Mouse (Mus musculus) kidney, postnatal 0 days (tissue): ENCODE results near the gene Epas1. TPM values are rescaled to one million over a fixed set of nuclear protein-coding genes. Genes with fewer than 3 reads are reported as not detected.
A peak's percentile ranks its signal among the peaks of the same experiment; 100 is the strongest.

ENCODE experiments used
- ATAC-seq: fragments of 200-750 bp; cut with Nextera tagmentation; replicated peaks from 2 replicates; pipeline ENCODE4 v1.8.0; 2017; ENCODE audit warnings: low read depth, moderate number of reproducible peaks, moderate TSS enrichment, moderate library complexity; ENCODE audit not compliant: low FRiP score
- DNase-seq: peaks from one replicate; pipeline ENCODE4 v3.0.0-alpha.2; 2016; ENCODE audit warnings: low spot score
- H3K27ac ChIP-seq: fragments of 300-500 bp; sonication (generic); 2 replicates; pipeline ENCODE4 v1.5.1; 2014; ENCODE audit warnings: mild to moderate bottlenecking
- H3K27me3 ChIP-seq: fragments of 300-500 bp; sonication (generic); 2 replicates; pipeline ENCODE4 v1.6.1; 2014; ENCODE audit warnings: low read length, mixed read lengths; ENCODE audit not compliant: insufficient read depth
- H3K36me3 ChIP-seq: fragments of 300-500 bp; sonication (generic); 2 replicates; pipeline ENCODE4 v1.6.1; 2014; ENCODE audit warnings: low read length, mixed read lengths; ENCODE audit not compliant: insufficient read depth
- H3K4me1 ChIP-seq: fragments of 300-500 bp; sonication (generic); replicated peaks from 2 replicates; pipeline ENCODE4 v1.6.1; 2014; ENCODE audit warnings: antibody characterized with exemption, low read length, mixed read lengths; ENCODE audit not compliant: insufficient read depth
- H3K4me2 ChIP-seq: fragments of 300-500 bp; sonication (generic); 2 replicates; pipeline ENCODE4 v1.6.1; 2014; ENCODE audit warnings: mild to moderate bottlenecking, low read length, moderate library complexity, mixed read lengths
- H3K4me3 ChIP-seq: fragments of 300-500 bp; sonication (generic); replicated peaks from 2 replicates; pipeline ENCODE4 v1.5.1; 2014; ENCODE audit warnings: low read depth, low read length
- H3K9ac ChIP-seq: fragments of 300-500 bp; sonication (generic); 2 replicates; pipeline ENCODE4 v1.6.1; 2014; ENCODE audit warnings: low read depth, low read length
- H3K9me3 ChIP-seq: fragments of 300-500 bp; sonication (generic); replicated peaks from 2 replicates; pipeline ENCODE4 v1.6.1; 2016; ENCODE audit warnings: low read length, inconsistent platforms, mixed read lengths
- CTCF ChIP-seq: IDR thresholded peaks from 2 replicates; pipeline ENCODE4 v1.5.1; 2016; ENCODE audit warnings: antibody characterized with exemption, low read depth, mild to moderate bottlenecking, moderate library complexity
- WGBS: fragments of 180-500 bp; shearing (Covaris S2); extraction: QIAGEN DNeasy Blood & Tissue Kit; methylation state at CpG from one replicate; pipeline ENCODE4 v1.1.7; 2014; 5-methylcytosine and 5-hydroxymethylcytosine counted together
- polyA plus RNA-seq: library from polyadenylated mRNA; unstranded; fragments of >200 nt; fragmentation: Nextera tagmentation; extraction: Ambion mirVana; gene quantifications from 2 replicates; pipeline ENCODE4 v1.2.1, GENCODE M21; 2015

Gene Epas1
- polyA plus RNA-seq, 1 experiment from 2014 or later: 14.3 TPM

DNA sequence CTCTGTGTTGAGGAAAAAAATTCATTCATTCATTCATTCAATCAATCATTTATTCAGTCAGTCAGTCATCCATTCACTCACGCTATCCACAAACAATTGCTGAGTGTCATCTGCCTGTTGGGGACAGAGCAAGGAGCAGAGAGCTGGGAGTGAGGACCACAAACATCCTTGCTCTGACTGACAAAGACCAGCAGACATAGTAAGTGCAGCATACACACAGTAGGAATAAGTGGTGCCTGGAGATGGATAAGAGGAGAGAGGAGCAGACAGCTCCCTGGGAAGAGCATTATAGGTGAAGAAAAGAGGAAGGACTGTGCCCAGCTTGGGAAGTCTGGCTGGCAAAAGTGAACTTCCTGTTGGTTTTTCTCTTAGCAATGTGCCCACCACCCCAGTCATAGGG lies 21.0 kb upstream of the Epas1 start:
- no peak overlapping the region for H3K9ac ChIP-seq

DNA sequence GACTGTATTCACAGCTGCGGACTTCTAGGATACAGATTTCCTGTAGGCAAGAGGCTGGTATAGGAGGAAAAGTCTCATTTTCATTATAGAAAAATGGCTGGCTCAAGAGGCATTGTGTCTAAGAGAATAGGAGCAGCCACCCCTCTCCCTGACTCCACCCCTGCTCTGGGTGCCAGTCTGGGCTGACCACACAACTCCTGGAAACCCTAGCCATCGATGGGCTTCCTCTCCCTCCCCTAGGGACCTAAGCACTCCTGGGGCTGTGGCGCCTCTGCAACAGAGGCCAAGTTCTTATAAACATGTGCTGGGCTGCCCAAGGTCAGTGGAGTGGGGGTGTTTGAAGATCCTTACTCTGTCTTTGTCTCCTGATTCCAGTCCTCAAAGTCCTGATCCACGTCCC lies 19.9 kb upstream of the Epas1 start:
- ATAC-seq (no peak), DNase-seq (no peak)
- no peaks in the 10 kb centered on the region for H3K4me1 ChIP-seq
- H3K9me3 ChIP-seq: no peaks in the 10 kb centered on the region
- H3K4me3 ChIP-seq: no peak overlapping the region
- H3K4me2 ChIP-seq: no peak overlapping the region
- no peak for TF ChIP-seq CTCF
- no peaks in the 10 kb centered on the region for H3K27me3 ChIP-seq
- no peaks in the 10 kb centered on the region for H3K36me3 ChIP-seq
- 81% methylated on average over 4 of the region's 4 CpGs for WGBS
- no peak overlapping the region for H3K27ac ChIP-seq
- no peak overlapping the region for H3K9ac ChIP-seq

More for the DNA sequence above, 21.0 kb upstream of the Epas1 start:
- Histone ChIP-seq H3K36me3 (no peaks in the 10 kb centered on the region), H3K4me1 (no peaks in the 10 kb centered on the region), H3K4me2 (0 out of 2 replicates have a peak overlapping the region, but pooled peaks have one; percentile 17), H3K9me3 (no peaks in the 10 kb centered on the region), H3K4me3 (no peak overlapping the region), H3K27ac (no peak overlapping the region), H3K27me3 (no peaks in the 10 kb centered on the region)
- DNase-seq (no peak), ATAC-seq (peak; percentile 43; the same call in 1 of the 2 replicates)
- no peak for TF ChIP-seq CTCF
- 78% methylated on average over 1 of the region's 1 CpGs for WGBS

DNA sequence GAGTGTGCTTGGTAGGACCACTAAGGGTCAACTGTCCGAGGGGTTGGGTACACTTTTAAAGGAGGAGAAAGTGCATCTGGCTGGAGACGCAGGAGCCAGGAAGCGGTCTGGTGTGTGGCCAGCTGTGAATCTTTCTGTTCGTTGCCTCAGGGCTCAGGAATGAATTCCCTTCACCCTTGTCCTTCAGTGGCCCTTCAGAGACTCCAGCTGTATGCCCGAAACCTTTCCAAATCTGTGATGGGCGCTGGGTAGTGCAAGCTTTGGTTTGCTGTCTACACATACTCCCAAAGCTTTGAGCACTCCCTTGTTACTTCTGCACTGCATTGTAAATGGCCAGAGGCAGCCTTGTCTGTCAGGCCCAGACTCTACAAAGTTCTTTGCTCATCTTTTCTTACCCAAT lies 15.0 kb upstream of the Epas1 start:
- Histone ChIP-seq H3K27ac (no peak overlapping the region), H3K4me3 (no peak overlapping the region), H3K9ac (no peak overlapping the region), H3K4me1 (no peaks in the 10 kb centered on the region), H3K4me2 (no peak overlapping the region), H3K36me3 (no peaks in the 10 kb centered on the region), H3K27me3 (no peaks in the 10 kb centered on the region), H3K9me3 (no peaks in the 10 kb centered on the region)
- 72% methylated on average over 6 of the region's 6 CpGs for WGBS
- no peak for TF ChIP-seq CTCF
- ATAC-seq (no peak), DNase-seq (no peak)

DNA sequence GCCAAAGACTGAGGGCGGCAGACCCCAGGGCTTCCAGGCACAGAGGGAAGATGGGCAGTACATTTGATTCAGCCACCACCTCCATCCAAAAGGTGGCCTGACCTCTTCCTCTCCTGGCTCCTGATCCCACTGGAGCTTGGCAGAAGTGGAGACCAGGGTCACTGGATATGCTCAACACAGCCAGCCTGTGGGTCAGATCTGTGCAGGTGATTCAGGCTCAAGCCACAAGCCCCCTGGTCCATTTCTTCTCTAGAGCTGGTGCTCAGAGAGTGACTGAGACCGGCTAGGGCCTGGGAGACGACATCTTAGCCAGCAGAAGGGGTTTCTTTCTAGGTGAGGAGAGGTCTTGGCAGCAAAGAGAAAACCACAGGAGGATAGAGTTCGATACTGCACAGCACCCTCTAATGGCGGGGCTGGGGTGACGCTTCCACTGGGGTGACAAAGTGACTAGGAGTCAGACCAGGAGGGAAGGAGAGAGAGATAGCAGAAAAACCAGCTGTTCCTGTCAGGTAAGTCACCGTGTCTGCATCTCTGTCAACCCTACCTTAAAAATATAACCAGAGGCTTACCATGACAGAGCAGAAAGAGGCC lies 10.1 kb upstream of the Epas1 start:
- WGBS: 88% methylated on average over 7 of the region's 7 CpGs
- ATAC-seq (no peak), DNase-seq (no peak)
- no peak overlapping the region for H3K27ac ChIP-seq
- H3K27me3 ChIP-seq: no peaks in the 10 kb centered on the region
- no peaks in the 10 kb centered on the region for H3K36me3 ChIP-seq
- H3K4me3 ChIP-seq: no peak overlapping the region
- no peaks in the 10 kb centered on the region for H3K9me3 ChIP-seq
- H3K9ac ChIP-seq: no peak overlapping the region
- 0 out of 2 replicates have a peak, but pooled peaks have one; percentile 10 for TF ChIP-seq CTCF
- no peak overlapping the region for H3K4me2 ChIP-seq
- no peaks in the 10 kb centered on the region for H3K4me1 ChIP-seq

DNA sequence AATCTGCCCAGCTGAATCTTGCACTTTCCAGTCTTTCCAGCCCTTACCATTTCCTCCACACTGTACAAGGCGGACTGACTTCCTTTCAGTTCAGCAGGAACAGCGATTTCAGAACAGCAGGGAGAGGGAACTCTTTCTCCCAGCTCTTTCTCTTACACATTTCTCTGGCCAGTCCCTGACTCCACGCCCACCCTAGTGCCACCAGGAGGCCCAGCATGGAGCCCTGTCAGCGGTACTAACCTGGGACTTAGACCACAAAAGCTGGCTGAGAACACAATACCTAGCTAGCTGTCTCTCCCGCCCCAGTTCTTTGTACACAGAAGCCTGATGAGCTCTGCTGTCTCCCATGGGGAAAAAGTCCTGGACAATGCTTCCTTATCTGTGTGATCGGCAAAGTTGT lies 8.6 kb upstream of the Epas1 start:
- no peaks in the 10 kb centered on the region for H3K27me3 ChIP-seq
- no peak overlapping the region for H3K9ac ChIP-seq
- 52% methylated on average over 6 of the region's 6 CpGs for WGBS
- H3K36me3 ChIP-seq: no peaks in the 10 kb centered on the region
- H3K4me2 ChIP-seq: no peak overlapping the region
- DNase-seq (no peak), ATAC-seq (no peak)
- H3K4me3 ChIP-seq: no peak overlapping the region
- no peak overlapping the region for H3K27ac ChIP-seq
- no peak for TF ChIP-seq CTCF
- H3K9me3 ChIP-seq: no peaks in the 10 kb centered on the region
- no peaks in the 10 kb centered on the region for H3K4me1 ChIP-seq

DNA sequence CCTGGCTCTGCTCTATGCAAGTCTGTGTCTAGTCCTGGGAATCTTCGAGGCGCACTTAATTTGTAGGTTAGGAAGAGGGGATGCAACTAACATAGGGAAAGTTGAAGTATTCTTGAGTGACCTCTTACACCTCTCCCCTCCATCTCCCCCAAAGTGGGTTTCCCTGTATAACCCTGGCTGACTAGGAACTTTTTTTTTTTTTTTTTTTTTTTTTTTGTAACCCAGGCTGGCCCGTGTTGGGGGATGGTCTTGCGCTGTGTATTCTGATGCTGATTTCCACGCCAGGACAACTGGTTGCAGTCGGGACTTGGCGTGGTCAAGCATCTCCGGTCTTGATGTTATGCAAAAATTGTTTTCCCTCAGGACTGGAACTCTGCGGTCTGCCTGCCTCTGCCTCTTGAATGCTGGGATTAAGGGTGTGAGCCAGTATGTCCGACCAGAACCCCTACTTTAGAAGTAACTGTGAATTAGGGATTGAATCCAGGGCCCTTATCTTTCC lies 2.1 kb upstream of the Epas1 start:
- ATAC-seq: no peak
- H3K9ac ChIP-seq: no peak overlapping the region
- TF ChIP-seq CTCF: no peak
- H3K27ac ChIP-seq: no peak overlapping the region
- peaks cover 9% of the 10 kb centered on the region for H3K4me1 ChIP-seq
- no peak overlapping the region for H3K4me2 ChIP-seq
- H3K4me3 ChIP-seq: no peak overlapping the region
- 90% methylated on average over 10 of the region's 10 CpGs for WGBS
- no peak for DNase-seq
- H3K27me3 ChIP-seq: no peaks in the 10 kb centered on the region
- H3K9me3 ChIP-seq: no peaks in the 10 kb centered on the region
- H3K36me3 ChIP-seq: no peaks in the 10 kb centered on the region
